In the genomic region with DNA sequence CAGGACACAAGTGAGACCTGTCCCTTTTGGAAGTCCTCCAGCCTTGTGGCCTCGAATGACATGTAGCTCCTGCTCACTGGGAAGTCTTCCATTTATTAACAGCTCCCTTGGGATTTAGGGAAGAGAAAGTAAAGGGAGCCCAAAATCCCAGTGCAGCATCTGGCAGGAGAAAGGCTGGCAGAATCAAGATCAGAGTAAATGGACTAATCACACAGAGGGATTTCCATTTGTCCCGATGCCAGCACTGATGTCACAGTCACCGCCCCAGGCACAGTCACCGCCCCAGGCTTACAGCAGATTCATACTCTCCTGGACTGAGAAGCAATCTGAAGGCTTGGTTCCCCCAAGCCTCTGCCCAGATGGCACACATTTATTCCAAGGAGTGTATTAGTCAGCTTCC, we compare ENCODE assay signal across 8 mouse cellular contexts.
DNase-seq lines count a peak whose midpoint lies in the region; ATAC-seq and TF ChIP-seq lines count a peak whose summit lies in the region.
"Had no signal": no experiment of that assay in that cellular context is flagged by ENCODE, and none has a peak within 500 bp of the region (broad histone marks: within the 10 kb centered on the region; RNA-seq: fewer than 3 reads in every experiment).

No protein-coding gene starts in this region.

- no peak for TF ChIP-seq EP300 in stomach, postnatal 0 days (optimal IDR thresholded peaks at IDR 0.05)

- H3K4me2 ChIP-seq in stomach, postnatal 0 days (replicated peaks; ENCODE audit: low read depth): no peak overlapping the region
- H3K4me2 ChIP-seq: limb, embryonic 12.5 days had no signal

- no peaks in the 10 kb centered on the region for H3K36me3 ChIP-seq in stomach, postnatal 0 days (ENCODE audit: control insufficient read depth, insufficient read depth, low read length)
- H3K36me3 ChIP-seq: limb, embryonic 12.5 days had no signal

- 60% methylated on average over 4 of the region's 4 CpGs for WGBS in stomach, postnatal 0 days

- H3K9me3 ChIP-seq in stomach, postnatal 0 days (ENCODE audit: control insufficient read depth, low read length): no peaks in the 10 kb centered on the region
- H3K9me3 ChIP-seq: limb, embryonic 12.5 days had no signal

- H3K27me3 ChIP-seq in stomach, postnatal 0 days (ENCODE audit: control insufficient read depth, insufficient read depth, low read length): no peaks in the 10 kb centered on the region
- H3K27me3 ChIP-seq: limb, embryonic 12.5 days had no signal

- H3K27ac ChIP-seq in stomach, postnatal 0 days (replicated peaks): no peak overlapping the region
- H3K27ac ChIP-seq: limb, embryonic 12.5 days had no signal

- no peaks in the 10 kb centered on the region for H3K4me1 ChIP-seq in stomach, postnatal 0 days (replicated peaks; ENCODE audit: control insufficient read depth, insufficient read depth)
- H3K4me1 ChIP-seq: limb, embryonic 12.5 days had no signal

- TF ChIP-seq CTCF in stomach, postnatal 0 days (IDR thresholded peaks at IDR 0.05; ENCODE audit: low read depth): no peak

- H3K9ac ChIP-seq in stomach, postnatal 0 days (ENCODE audit: low read length): no peak overlapping the region
- H3K9ac ChIP-seq: limb, embryonic 12.5 days had no signal

- no peak overlapping the region for H3K4me3 ChIP-seq in stomach, postnatal 0 days (ENCODE audit: low read depth, low read length)
- H3K4me3 ChIP-seq: limb, embryonic 12.5 days had no signal

- ATAC-seq in stomach, postnatal 0 days (ENCODE audit: low FRiP score, low TSS enrichment): no peak

- DNase-seq in layer of hippocampus, adult 11-12 months (ENCODE audit: low spot score): peak; percentile 16
- DNase-seq in layer of hippocampus, adult 9-10 months (ENCODE audit: low spot score): no peak
- DNase-seq in Muller cell, postnatal 12 days (ENCODE audit: inconsistent ontology term): peak; percentile 42
- DNase-seq in adrenal gland, adult 8-10 months: peak; percentile 15
- DNase-seq in heart, postnatal 4 days: peak; percentile 18
- peak; percentile 44 for DNase-seq in stomach, postnatal 0 days (ENCODE audit: low spot score)
- no peak for DNase-seq in embryo, embryonic 10 days (ENCODE audit: low spot score)

Comparison
In these comparisons a context has a peak if more than half of its experiments do, and no peak if none do; other contexts are left out.
1. DNase-seq: peak in layer of hippocampus, adult 11-12 months (single experiment), Muller cell, postnatal 12 days (single experiment), adrenal gland, adult 8-10 months (single experiment), heart, postnatal 4 days (single experiment) and stomach, postnatal 0 days (single experiment); none in layer of hippocampus, adult 9-10 months (single experiment) and embryo, embryonic 10 days (single experiment).